7 mouse cellular contexts compared by ENCODE assay signal in the genomic region with DNA sequence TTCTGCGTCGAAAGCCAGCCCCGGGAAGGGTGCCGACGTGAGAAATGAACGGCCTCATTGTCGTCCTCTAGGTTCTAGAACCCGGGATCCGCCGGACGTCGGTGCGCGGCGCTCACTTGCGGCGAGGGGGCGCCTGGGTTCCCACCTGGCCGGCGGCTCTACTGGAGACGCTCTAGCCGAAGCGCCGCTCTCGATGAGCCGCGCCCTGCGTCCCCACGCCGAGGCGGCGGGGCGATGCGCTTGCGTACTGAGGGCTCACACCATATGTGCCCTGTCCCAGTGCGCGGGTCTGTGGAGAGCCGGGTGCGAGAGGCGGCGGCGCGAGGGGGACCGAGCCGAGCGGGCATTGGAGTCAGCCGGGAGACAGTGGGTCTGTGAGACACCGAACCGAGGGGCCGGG. TPM values are rescaled to one million over a fixed set of nuclear protein-coding genes. Genes with fewer than 3 reads are reported as not detected.
DNase-seq lines count a peak whose midpoint lies in the region; ATAC-seq and TF ChIP-seq lines count a peak whose summit lies in the region.

Gene Txndc9 (minus strand): TSS at position 27 of the 400 bp plus-strand sequence.
Gene Eif5b (plus strand): TSS at position 144 of the 400 bp plus-strand sequence.

- peaks cover 16% of the 10 kb centered on the region for H3K4me1 ChIP-seq in embryonic facial prominence, embryonic 12.5 days
- peaks cover 3% of the 10 kb centered on the region; the same call in 1 of the 2 replicates for H3K4me1 ChIP-seq in kidney, adult 2 months (ENCODE audit: control insufficient read depth, insufficient read depth, low read length)
- H3K4me1 ChIP-seq in limb, embryonic 12.5 days (replicated peaks) = peaks cover 16% of the 10 kb centered on the region
- H3K4me1 ChIP-seq in midbrain, embryonic 15.5 days = peaks cover 26% of the 10 kb centered on the region
- H3K4me1 ChIP-seq in spleen, adult 2 months (ENCODE audit: control insufficient read depth, insufficient read depth, insufficient read length) = no peaks in the 10 kb centered on the region; the same call in none of the 2 replicates

- no peak for TF ChIP-seq POLR2A in kidney, adult 2 months (IDR thresholded peaks at IDR 0.05; ENCODE audit: low read depth, low read length)
- TF ChIP-seq POLR2A in spleen, adult 2 months (IDR thresholded peaks at IDR 0.05; ENCODE audit: low read depth, low read length) = peak; percentile 29; the same call in 1 of the 2 replicates

- peak within 1 kb of the TSS; percentile 93 for H3K4me3 ChIP-seq in embryonic facial prominence, embryonic 12.5 days
- H3K4me3 ChIP-seq in kidney, adult 2 months (ENCODE audit: insufficient read depth, low read depth, low read length) = peak within 1 kb of the TSS; percentile 93
- H3K4me3 ChIP-seq in limb, embryonic 12.5 days (replicated peaks) = peak within 1 kb of the TSS; percentile 96
- H3K4me3 ChIP-seq in midbrain, embryonic 15.5 days = peak within 1 kb of the TSS; percentile 71
- peak within 1 kb of the TSS; percentile 94 for H3K4me3 ChIP-seq in spleen, adult 2 months (ENCODE audit: extremely low read depth, insufficient read depth, insufficient read length)

- H3K4me2 ChIP-seq in embryonic facial prominence, embryonic 12.5 days (replicated peaks) = peak within 1 kb of the TSS; percentile 87
- H3K4me2 ChIP-seq in limb, embryonic 12.5 days = peak within 1 kb of the TSS; percentile 90
- H3K4me2 ChIP-seq in midbrain, embryonic 15.5 days = peak within 1 kb of the TSS; percentile 81

- H3K27me3 ChIP-seq in embryonic facial prominence, embryonic 12.5 days = no peaks in the 10 kb centered on the region
- no peaks in the 10 kb centered on the region for H3K27me3 ChIP-seq in kidney, adult 2 months (replicated peaks; ENCODE audit: control insufficient read depth, insufficient read depth, low read length)
- no peaks in the 10 kb centered on the region for H3K27me3 ChIP-seq in limb, embryonic 12.5 days
- H3K27me3 ChIP-seq in midbrain, embryonic 15.5 days (replicated peaks) = no peaks in the 10 kb centered on the region
- no peaks in the 10 kb centered on the region for H3K27me3 ChIP-seq in spleen, adult 2 months (ENCODE audit: control insufficient read depth, insufficient read depth, low read length)

- ATAC-seq in embryonic facial prominence, embryonic 12.5 days (ENCODE audit: insufficient number of reproducible peaks, insufficient read depth, low FRiP score, low TSS enrichment) = peak; percentile 97
- peak; percentile 92 for ATAC-seq in limb, embryonic 12.5 days (ENCODE audit: insufficient number of reproducible peaks, insufficient read depth, low FRiP score, low TSS enrichment, low read depth)
- peak; percentile 94 for ATAC-seq in midbrain, embryonic 15.5 days (replicated peaks)

- H3K9ac ChIP-seq in embryonic facial prominence, embryonic 12.5 days = peak within 1 kb of the TSS; percentile 96
- peak within 1 kb of the TSS; percentile 94 for H3K9ac ChIP-seq in limb, embryonic 12.5 days (replicated peaks)
- H3K9ac ChIP-seq in midbrain, embryonic 15.5 days = peak within 1 kb of the TSS; percentile 81

- peak; percentile 28; the same call in 1 of the 2 replicates for TF ChIP-seq CTCF in kidney, adult 2 months (conservative IDR thresholded peaks at IDR 0.05; ENCODE audit: insufficient read depth, insufficient read length, low read depth, low read length)
- TF ChIP-seq CTCF in spleen, adult 2 months (IDR thresholded peaks at IDR 0.05; ENCODE audit: extremely low read depth, insufficient read depth, insufficient read length, insufficient replicate concordance) = peak; percentile 23; the same call in 1 of the 2 replicates

- peak; percentile 96 for DNase-seq in adrenal gland, postnatal 25 days
- DNase-seq in heart, adult 18-20 months = peak; percentile 94 to 97
- DNase-seq in kidney, adult 2 months = peak; percentile 97
- peak; percentile 88 to 95 for DNase-seq in spleen, adult 2 months (ENCODE audit: low read depth in 1 of 2, low spot score in 2 of 2)

- H3K36me3 ChIP-seq in embryonic facial prominence, embryonic 12.5 days = peaks cover 24% of the 10 kb centered on the region
- H3K36me3 ChIP-seq in kidney, adult 2 months (ENCODE audit: control insufficient read depth, insufficient read depth, low read length) = peaks cover 2% of the 10 kb centered on the region; the same call in 1 of the 2 replicates
- H3K36me3 ChIP-seq in limb, embryonic 12.5 days = peaks cover 27% of the 10 kb centered on the region
- H3K36me3 ChIP-seq in midbrain, embryonic 15.5 days (replicated peaks) = peaks cover 20% of the 10 kb centered on the region; the same call in 1 of the 2 replicates
- peaks cover 10% of the 10 kb centered on the region for H3K36me3 ChIP-seq in spleen, adult 2 months (ENCODE audit: control insufficient read depth, insufficient read depth, low read length)

- H3K9me3 ChIP-seq in embryonic facial prominence, embryonic 12.5 days = no peaks in the 10 kb centered on the region
- no peaks in the 10 kb centered on the region for H3K9me3 ChIP-seq in limb, embryonic 12.5 days
- H3K9me3 ChIP-seq in midbrain, embryonic 15.5 days = no peaks in the 10 kb centered on the region

- under 1% methylated on average over 50 of the region's 50 CpGs for WGBS in embryonic facial prominence, embryonic 12.5 days
- under 1% methylated on average over 50 of the region's 50 CpGs for WGBS in kidney, adult 2 months
- under 1% methylated on average over 50 of the region's 50 CpGs for WGBS in limb, embryonic 12.5 days
- WGBS in midbrain, embryonic 15.5 days = under 1% methylated on average over 50 of the region's 50 CpGs
- WGBS in spleen, adult 2 months = under 1% methylated on average over 50 of the region's 50 CpGs

- peak within 1 kb of the TSS; percentile 92 for H3K27ac ChIP-seq in embryonic facial prominence, embryonic 12.5 days
- peak within 1 kb of the TSS; percentile 94 for H3K27ac ChIP-seq in kidney, adult 2 months (ENCODE audit: insufficient read depth, low read depth, low read length)
- H3K27ac ChIP-seq in limb, embryonic 12.5 days = peak within 1 kb of the TSS; percentile 89
- peak within 1 kb of the TSS; percentile 94 for H3K27ac ChIP-seq in midbrain, embryonic 15.5 days
- peak within 1 kb of the TSS; percentile 96 for H3K27ac ChIP-seq in spleen, adult 2 months (ENCODE audit: insufficient read depth, low read length)

RNA-seq across cellular contexts. Expression of gene Txndc9, which starts in this region (rescaled TPM):
- 59.9 and 86.4 TPM in 2 replicates for total RNA-seq in adrenal gland, postnatal 25 days (2021)
- polyA plus RNA-seq in embryonic facial prominence, embryonic 12.5 days (2016; fragmentation: Nextera tagmentation; extraction: Ambion mirVana) = 144 and 155 TPM in 2 replicates
- total RNA-seq in heart, adult 18-20 months (2021) = 10 to 100 TPM; 51.9 to 61.4 TPM
- polyA plus RNA-seq in kidney, adult 2 months (2012; rRNA removed) = 8.9 and 13.1 TPM in 2 replicates
- polyA plus RNA-seq in limb, embryonic 12.5 days (2016; fragmentation: Nextera tagmentation; extraction: Ambion mirVana) = 139 and 156 TPM in 2 replicates
- 129 and 135 TPM in 2 replicates for polyA plus RNA-seq in midbrain, embryonic 15.5 days (2015; fragmentation: Nextera tagmentation; extraction: Ambion mirVana)
- polyA plus RNA-seq in spleen, adult 2 months (2012; rRNA removed) = 4.6 and 4.9 TPM in 2 replicates

RNA-seq across cellular contexts. Expression of gene Eif5b, which starts in this region (rescaled TPM):
- 50.8 and 50.9 TPM in 2 replicates for total RNA-seq in adrenal gland, postnatal 25 days (2021)
- 31.5 and 34.2 TPM in 2 replicates for polyA plus RNA-seq in embryonic facial prominence, embryonic 12.5 days (2016; fragmentation: Nextera tagmentation; extraction: Ambion mirVana)
- 10 to 100 TPM; 50.2 to 54.9 TPM for total RNA-seq in heart, adult 18-20 months (2021)
- polyA plus RNA-seq in kidney, adult 2 months (2012; rRNA removed) = 7.1 TPM in 2 replicates
- polyA plus RNA-seq in limb, embryonic 12.5 days (2016; fragmentation: Nextera tagmentation; extraction: Ambion mirVana) = 34.0 and 34.2 TPM in 2 replicates
- 21.1 and 23.6 TPM in 2 replicates for polyA plus RNA-seq in midbrain, embryonic 15.5 days (2015; fragmentation: Nextera tagmentation; extraction: Ambion mirVana)
- 2.2 and 4.0 TPM in 2 replicates for polyA plus RNA-seq in spleen, adult 2 months (2012; rRNA removed)

Comparison
In these comparisons a context has a peak if more than half of its experiments do, and no peak if none do; other contexts are left out.
1. Peak in every context shown above with its lines: DNase-seq, ATAC-seq, H3K4me3 ChIP-seq and H3K27ac ChIP-seq.